Mouse (Mus musculus) heart, postnatal 0 days (tissue): ENCODE measurements at regions not wholly inside any gene's neighbourhood (a gene's known extent, or its start where the extent isn't known, plus 50 kb on each side); places are given as distances from the start of the nearest gene placed in this dataset.

Experiments
- ATAC-seq: fragments of 200-750 bp; cut with Nextera tagmentation; 2 replicates; pipeline ENCODE4 v1.8.0; 2017; ENCODE audit warnings: low read depth, moderate number of reproducible peaks, moderate library complexity; ENCODE audit not compliant: insufficient read depth
- DNase-seq: peaks from one replicate; pipeline ENCODE4 v3.0.0-alpha.2; 2016; ENCODE audit warnings: low spot score
- H3K27ac ChIP-seq: fragments of 300-500 bp; sonication (generic); 2 replicates; pipeline ENCODE4 v1.5.1; 2014; ENCODE audit warnings: low read depth, mild to moderate bottlenecking
- H3K27me3 ChIP-seq: fragments of 300-500 bp; sonication (generic); 2 replicates; pipeline ENCODE4 v1.6.1; 2014; ENCODE audit warnings: low read length, mixed read lengths; ENCODE audit not compliant: control insufficient read depth, insufficient read depth
- H3K36me3 ChIP-seq: fragments of 300-500 bp; sonication (generic); replicated peaks from 2 replicates; pipeline ENCODE4 v1.6.1; 2014; ENCODE audit warnings: low read length, mixed read lengths; ENCODE audit not compliant: control insufficient read depth, insufficient read depth
- H3K4me1 ChIP-seq: fragments of 300-500 bp; sonication (generic); 2 replicates; pipeline ENCODE4 v1.6.1; 2014; ENCODE audit warnings: antibody characterized with exemption; ENCODE audit not compliant: control insufficient read depth, insufficient read depth
- H3K4me2 ChIP-seq: fragments of 300-500 bp; sonication (generic); 2 replicates; pipeline ENCODE4 v1.6.1; 2014; ENCODE audit warnings: low read depth, mild to moderate bottlenecking, low read length, moderate library complexity
- H3K4me3 ChIP-seq: fragments of 300-500 bp; sonication (generic); 2 replicates; pipeline ENCODE4 v1.5.1; 2014; ENCODE audit warnings: low read depth, low read length
- H3K9ac ChIP-seq: fragments of 300-500 bp; sonication (generic); replicated peaks from 2 replicates; pipeline ENCODE4 v1.6.1; 2014; ENCODE audit warnings: low read depth, low read length, mixed read lengths
- H3K9me3 ChIP-seq: fragments of 300-500 bp; sonication (generic); replicated peaks from 2 replicates; pipeline ENCODE4 v1.6.1; 2016; ENCODE audit warnings: low read length; ENCODE audit not compliant: control insufficient read depth
- CTCF ChIP-seq: IDR thresholded peaks from 2 replicates; pipeline ENCODE4 v1.5.1; 2016; ENCODE audit warnings: antibody characterized with exemption, control low read depth, low read depth
- EP300 ChIP-seq: IDR thresholded peaks from 2 replicates; pipeline ENCODE4 v1.6.1; 2016; ENCODE audit warnings: antibody characterized with exemption, low read depth
- WGBS: fragments of 180-500 bp; shearing (Covaris S2); extraction: QIAGEN DNeasy Blood & Tissue Kit; methylation state at CpG from one replicate; pipeline ENCODE4 v1.1.7; 2014; 5-methylcytosine and 5-hydroxymethylcytosine counted together

GRCm38 (mm10) chr14:100713592-100713991 lies 429.1 kb upstream of the Klf12 start:
- Histone ChIP-seq H3K27me3 (no peaks in the 10 kb centered on the region), H3K9ac (no peak overlapping the region), H3K4me2 (no peak overlapping the region), H3K4me3 (no peak overlapping the region), H3K9me3 (no peaks in the 10 kb centered on the region; the same call in 1 of the 2 replicates), H3K36me3 (no peaks in the 10 kb centered on the region), H3K27ac (no peak overlapping the region), H3K4me1 (no peaks in the 10 kb centered on the region)
- TF ChIP-seq EP300 (no peak), CTCF (no peak)
- ATAC-seq (no peak), DNase-seq (no peak)
- WGBS, result 90% methylated on average over 6 of the region's 6 CpGs

- DNase-seq (no peak), ATAC-seq (no peak)
- Histone ChIP-seq H3K27me3 (no peaks in the 10 kb centered on the region), H3K4me1 (no peaks in the 10 kb centered on the region), H3K4me2 (no peak overlapping the region), H3K9me3 (no peaks in the 10 kb centered on the region), H3K36me3 (no peaks in the 10 kb centered on the region), H3K4me3 (no peak overlapping the region), H3K27ac (no peak overlapping the region), H3K9ac (no peak overlapping the region)
- 62% methylated on average over 9 of the region's 9 CpGs for WGBS
- TF ChIP-seq EP300 (no peak), CTCF (no peak)
These were observed 381.0 kb upstream of the Klf12 start for GRCm38 (mm10) chr14:100665361-100665955.

GRCm38 (mm10) chr14:100664180-100664579 lies 379.7 kb upstream of the Klf12 start:
- no peak overlapping the region for H3K27ac ChIP-seq
- no peaks in the 10 kb centered on the region for H3K4me1 ChIP-seq
- H3K4me2 ChIP-seq, result no peak overlapping the region
- H3K4me3 ChIP-seq, result no peak overlapping the region
- ATAC-seq (no peak), DNase-seq (no peak)
- H3K9ac ChIP-seq, result no peak overlapping the region
- no peaks in the 10 kb centered on the region for H3K9me3 ChIP-seq
- no peaks in the 10 kb centered on the region for H3K36me3 ChIP-seq
- 75% methylated on average over 3 of the region's 3 CpGs for whole genome bisulfite sequencing
- TF ChIP-seq CTCF (no peak), EP300 (no peak)
- H3K27me3 ChIP-seq, result no peaks in the 10 kb centered on the region

- ATAC-seq, result no peak
- DNase-seq, result no peak
- Histone ChIP-seq H3K4me1 (no peaks in the 10 kb centered on the region), H3K4me2 (no peak overlapping the region), H3K9ac (no peak overlapping the region), H3K27me3 (no peaks in the 10 kb centered on the region), H3K9me3 (no peaks in the 10 kb centered on the region), H3K27ac (no peak overlapping the region), H3K36me3 (no peaks in the 10 kb centered on the region), H3K4me3 (no peak overlapping the region)
- TF ChIP-seq EP300, result no peak
- TF ChIP-seq CTCF, result no peak
- WGBS, result 44% methylated on average over 2 of the region's 2 CpGs
These were observed 357.6 kb upstream of the Klf12 start for GRCm38 (mm10) chr14:100642076-100642475.

GRCm38 (mm10) chr14:100634521-100634920 lies 350.0 kb upstream of the Klf12 start:
- no peak overlapping the region for H3K4me3 ChIP-seq
- ATAC-seq (no peak), DNase-seq (no peak)
- no peaks in the 10 kb centered on the region for H3K27me3 ChIP-seq
- H3K4me1 ChIP-seq, result no peaks in the 10 kb centered on the region
- no peaks in the 10 kb centered on the region for H3K9me3 ChIP-seq
- no peak for TF ChIP-seq EP300
- TF ChIP-seq CTCF, result no peak
- no peaks in the 10 kb centered on the region for H3K36me3 ChIP-seq
- H3K9ac ChIP-seq, result no peak overlapping the region
- 74% methylated on average over 6 of the region's 6 CpGs for WGBS
- no peak overlapping the region for H3K4me2 ChIP-seq
- no peak overlapping the region for H3K27ac ChIP-seq

- TF ChIP-seq CTCF (no peak), EP300 (no peak)
These were observed 347.2 kb upstream of the Klf12 start for GRCm38 (mm10) chr14:100631676-100632075.

More at GRCm38 (mm10) chr14:100631676-100632075, 347.2 kb upstream of the Klf12 start:
- DNase-seq (no peak), ATAC-seq (no peak)
- Histone ChIP-seq H3K4me2 (no peak overlapping the region), H3K9me3 (no peaks in the 10 kb centered on the region), H3K27ac (no peak overlapping the region), H3K4me3 (no peak overlapping the region), H3K27me3 (no peaks in the 10 kb centered on the region), H3K9ac (no peak overlapping the region), H3K4me1 (no peaks in the 10 kb centered on the region), H3K36me3 (no peaks in the 10 kb centered on the region)
- WGBS, result 57% methylated on average over 1 of the region's 1 CpGs
